Mouse (Mus musculus): ENCODE measurements around the gene Ndufa4l2.

Gene Ndufa4l2

GRCm38 (mm10) chr10:127509837-127510701, 4.7 kb upstream of the Ndufa4l2 start:
- no peak for DNase-seq

DNA sequence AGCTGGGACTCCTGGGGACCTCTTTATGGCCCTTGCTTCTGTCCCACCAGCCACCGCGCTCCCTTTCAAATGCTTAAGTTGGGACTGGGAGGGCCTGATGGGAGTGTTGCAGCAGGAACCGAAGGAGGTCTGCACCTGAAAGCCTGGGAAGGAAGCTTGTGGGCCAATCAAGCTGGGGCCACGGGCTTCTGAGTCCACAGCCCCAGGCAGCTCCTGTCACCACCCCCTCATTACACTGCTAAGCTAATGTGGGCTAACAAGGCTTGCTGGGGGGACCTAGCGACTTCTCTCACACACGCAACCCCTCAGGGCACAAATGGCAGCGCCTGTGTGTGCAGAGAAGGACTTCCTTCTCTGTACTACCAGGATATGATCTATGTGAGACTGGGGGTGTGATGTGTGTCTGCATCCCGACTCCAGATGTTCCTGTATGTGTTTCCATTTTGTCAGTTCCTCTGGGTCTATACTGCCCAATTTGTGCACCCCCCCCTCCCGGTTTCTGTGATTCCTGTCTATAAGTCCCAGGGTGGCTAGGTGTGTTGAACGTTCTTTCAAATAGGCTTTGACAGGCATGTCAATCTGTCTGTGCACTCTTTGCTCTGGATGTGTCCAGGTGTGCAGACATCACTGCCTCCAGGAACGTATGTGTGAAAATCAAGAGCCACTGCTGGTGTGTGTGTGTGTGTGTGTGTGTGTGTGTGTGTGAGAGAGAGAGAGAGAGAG, 3.7 kb upstream of the Ndufa4l2 start:
- DNase-seq = no peak

DNA sequence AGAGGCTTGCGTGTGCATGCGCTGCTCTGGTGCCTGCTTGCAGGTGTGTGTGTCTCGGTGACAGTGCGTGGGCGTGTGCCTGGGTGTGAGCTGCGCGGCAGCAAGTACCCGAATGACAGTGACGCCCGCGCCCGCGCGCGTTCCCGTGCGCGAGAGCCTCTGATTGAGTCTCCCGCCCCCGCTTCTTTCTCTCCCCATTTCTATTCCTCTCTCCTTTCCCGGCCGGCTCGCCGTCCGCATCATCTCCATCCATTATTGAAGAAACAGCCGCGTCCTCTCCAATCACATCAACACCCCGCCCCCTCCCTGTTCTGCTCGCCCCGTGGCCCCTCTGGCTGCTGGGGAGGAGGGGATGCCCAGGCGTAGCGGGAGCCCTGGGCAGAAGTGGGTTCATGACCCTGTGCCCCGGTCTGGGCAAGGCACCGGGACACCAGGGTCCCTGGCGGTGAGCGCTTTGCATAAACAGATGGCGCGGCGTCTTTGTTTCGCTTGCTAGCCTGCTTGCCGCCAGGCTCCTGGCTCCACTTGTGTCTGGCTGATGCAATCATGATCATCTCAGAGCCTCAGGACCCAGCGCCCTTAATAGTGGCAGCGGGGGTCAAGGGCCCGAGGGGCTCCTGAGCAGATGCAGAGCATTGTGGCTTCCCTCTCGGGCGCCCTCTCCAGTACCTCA, 3.0 kb upstream of the Ndufa4l2 start:
- DNase-seq = peak; percentile 87

- DNase-seq = no peak
These were observed 2.5 kb upstream of the Ndufa4l2 start for GRCm38 (mm10) chr10:127512307-127512666.

DNA sequence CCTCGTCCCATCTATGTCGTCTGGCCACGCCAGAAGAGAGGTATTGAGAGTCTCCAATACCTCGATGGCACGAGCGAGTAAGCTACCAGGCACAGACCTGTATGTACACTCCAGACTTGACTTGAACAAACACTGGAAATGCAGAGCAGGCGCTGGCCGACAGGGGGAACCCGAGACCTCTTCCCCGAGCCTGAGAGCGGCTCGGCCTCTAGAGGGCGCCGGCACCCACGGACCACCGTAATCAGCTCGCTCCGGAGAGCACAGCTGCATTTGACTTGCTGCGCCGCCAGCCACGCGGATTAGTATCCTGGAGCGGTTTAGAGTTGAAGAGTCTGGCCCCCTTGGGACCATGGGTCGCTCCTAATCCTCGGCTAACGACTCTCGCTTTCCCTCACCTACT, 2.0 kb upstream of the Ndufa4l2 start:
- DNase-seq = peak; percentile 98

GRCm38 (mm10) chr10:127513501-127514091, 1.2 kb upstream of the Ndufa4l2 start:
- no peak for DNase-seq

DNA sequence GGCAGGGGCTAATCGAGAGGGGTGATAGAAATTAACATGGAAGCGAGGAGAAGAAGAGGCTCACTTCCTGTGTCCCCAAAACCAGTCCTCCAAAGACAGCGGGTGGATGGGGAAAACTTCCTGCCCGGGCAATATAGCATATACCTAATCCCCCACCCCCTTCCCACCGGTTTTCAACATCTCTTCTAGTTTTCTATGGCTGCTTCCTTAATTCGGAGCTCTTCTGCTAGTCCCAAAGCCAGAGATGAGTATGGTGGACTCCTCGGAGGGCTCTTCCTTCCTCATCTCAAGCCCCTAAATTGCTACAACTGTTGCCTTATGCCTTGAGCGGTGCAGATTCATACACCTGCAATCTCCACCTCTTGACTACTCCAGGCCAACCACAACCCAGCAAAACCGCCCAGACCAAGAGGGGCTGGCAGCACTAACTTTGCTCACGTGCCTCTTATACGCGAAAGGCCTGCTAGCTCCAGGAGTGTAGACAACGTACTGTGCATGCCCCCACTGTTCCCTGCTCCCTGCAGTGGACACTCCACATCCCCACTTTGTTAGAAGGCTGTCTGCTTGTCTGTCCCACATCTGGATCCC, 562 bp upstream of the Ndufa4l2 start:
- no peak for DNase-seq

DNA sequence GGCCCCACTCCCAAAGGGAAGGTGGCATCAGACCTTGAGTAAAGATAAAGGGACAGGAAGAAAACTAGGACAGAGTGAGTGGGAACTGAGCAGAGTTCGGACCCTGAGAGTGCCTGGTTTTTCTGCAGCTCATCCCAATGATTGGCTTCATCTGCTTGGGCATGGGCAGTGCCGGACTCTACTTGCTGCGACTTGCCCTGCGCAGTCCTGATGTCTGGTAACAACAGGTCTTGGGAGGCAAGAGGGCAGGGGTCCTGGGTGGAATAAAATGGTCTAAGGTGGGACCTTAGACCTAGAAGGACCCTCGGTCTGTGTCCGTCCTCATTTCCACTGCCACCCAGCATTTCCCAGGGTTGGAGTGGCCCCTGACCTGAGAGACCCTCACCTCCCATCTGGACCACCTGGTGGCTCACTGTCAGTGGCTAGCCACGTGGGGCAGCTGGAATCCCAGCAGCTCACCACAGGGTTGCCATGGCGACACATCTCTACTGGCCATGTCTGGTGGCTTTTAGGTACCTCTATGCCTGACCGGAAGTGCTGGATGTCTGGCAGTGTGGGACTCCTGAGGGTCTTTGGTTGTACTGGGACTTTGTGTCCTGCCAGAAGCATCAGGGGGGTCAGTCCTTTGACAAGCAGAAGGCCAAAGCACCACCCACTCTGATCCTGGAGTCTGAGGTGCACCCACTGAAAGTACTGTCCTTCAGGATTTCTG, 660 bp downstream of the Ndufa4l2 start:
- no peak for DNase-seq

- no peak for DNase-seq
These were observed 1.3 kb downstream of the Ndufa4l2 start for GRCm38 (mm10) chr10:127515983-127516459.

DNA sequence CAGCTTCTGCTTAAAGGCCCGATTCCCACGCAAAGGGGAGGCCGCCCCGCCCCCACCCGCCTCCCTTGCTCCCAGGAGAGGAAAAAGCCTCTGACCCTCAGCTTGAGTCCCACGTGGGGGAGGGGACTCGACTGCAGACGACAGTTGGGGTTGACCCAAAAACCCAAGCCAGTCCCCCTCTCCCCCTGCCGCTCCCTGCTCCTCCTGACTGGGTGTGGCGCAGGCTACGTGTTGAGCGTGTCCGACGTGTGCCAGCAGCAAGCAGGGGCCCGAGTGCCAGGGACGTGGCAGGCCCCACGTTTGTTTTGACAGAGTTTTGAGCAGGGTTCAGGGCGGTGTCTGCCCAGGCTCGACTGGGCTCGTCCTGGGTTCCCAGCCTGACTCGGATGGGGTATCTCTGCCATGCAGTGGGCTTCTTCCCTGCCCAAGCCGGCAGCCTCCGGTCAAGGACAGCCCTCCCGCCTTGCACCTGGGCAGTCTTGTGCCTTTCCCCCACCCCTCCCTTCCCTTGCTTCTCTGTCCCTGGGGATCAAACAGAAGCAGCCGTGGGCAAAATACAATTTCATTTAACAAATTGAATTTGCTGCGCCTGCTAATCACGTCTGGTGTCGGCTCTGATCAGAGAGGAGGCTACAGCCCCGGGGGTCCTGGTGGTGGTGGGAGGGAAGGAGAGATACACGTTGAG, 2.0 kb downstream of the Ndufa4l2 start:
- no peak for DNase-seq

- no peak for DNase-seq
These were observed 3.2 kb downstream of the Ndufa4l2 start for GRCm38 (mm10) chr10:127517941-127518340.

DNA sequence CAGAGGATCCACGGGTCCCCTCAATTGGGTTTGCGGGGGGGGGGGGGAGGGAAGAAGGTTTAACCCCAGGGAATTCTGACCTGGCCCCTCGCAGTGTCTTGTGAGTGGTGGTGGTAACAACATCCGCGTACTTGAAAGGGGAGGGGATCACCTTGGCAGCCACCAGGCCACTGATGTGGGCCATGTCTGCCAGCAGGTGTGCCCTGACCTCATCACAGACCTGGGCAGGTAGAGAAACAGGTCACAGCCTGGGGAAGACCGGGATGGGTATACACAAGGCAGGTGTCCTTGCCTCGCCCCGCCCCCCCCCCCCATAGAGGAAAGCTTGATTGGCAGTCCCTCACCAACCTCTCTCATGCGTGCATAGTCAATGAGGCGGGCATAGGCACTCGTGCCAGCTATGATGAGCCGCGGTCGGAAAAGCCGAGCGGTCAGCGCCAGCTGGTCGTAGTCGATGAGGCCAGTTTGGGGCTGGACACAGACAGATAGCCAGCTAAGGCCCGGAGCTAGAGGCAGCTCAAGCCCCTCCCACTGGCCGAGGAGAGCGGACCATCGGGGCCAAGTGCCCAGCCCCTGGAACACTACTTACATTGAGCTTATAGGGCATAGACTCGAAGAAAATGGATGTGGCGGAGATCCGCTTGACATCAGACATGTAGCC, 4.4 kb downstream of the Ndufa4l2 start:
- DNase-seq = no peak

DNA sequence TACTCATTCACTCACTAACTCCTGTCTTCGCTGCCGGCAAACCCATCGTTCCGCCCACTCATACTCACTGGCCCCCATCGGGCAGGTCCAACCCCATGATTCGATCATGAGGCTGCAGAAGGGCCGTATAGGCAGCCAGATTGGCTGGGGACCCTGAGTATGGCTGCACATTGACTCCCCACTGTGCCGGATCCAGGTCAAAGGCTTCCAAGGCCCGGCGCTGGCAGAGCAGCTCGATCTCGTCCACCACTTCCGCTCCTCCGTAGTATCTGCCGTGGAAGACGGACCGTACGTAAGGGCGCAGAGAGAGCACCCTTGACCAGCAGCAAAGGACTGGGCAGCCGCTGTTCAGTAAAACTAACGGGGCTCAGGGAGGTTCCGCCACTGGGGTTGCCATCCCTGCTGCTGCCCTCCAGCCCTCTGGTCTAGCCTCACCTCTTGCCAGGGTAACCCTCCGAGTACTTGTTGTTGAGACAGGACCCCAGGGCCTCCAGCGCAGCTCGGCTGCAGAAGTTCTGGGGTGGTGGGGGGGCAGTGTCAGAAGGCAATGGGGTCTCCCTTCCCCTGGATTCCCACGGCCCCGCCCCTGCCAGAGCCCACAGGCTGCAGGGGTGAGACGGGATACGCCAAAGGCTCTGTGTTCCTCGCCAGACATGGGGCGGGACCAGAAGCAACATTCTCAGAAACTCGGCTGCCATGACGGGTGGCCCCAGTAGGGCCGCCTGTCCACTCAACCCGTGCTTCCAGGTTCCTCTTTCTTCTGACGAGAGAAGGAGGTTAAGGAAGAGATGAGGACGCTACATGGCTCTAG, 5.3 kb downstream of the Ndufa4l2 start:
- no peak for DNase-seq

- no peak for DNase-seq
These were observed 6.1 kb downstream of the Ndufa4l2 start for GRCm38 (mm10) chr10:127520714-127521357.

DNA sequence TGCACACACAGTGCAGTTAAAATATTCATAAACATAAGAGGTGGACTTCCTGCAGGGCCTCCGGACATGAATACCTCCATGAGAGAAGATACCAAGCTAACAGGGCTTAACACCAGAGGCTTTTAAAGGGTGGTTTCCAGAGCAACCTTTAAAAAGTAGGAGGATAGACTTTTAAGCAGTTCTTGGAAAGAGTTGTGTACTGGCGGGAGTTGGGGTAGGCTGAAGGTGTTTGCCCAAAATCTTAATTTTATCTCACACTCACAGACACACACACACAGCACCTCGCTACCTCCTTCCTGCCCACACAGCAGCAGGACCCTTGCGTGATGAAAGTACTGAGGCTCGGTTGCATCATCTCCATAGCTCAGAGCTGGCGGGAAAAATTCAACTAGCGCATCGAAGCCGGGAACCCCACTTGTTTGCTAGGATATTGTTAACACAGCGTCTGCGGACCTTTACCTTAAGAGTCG, 6.9 kb downstream of the Ndufa4l2 start:
- no peak for DNase-seq

GRCm38 (mm10) chr10:127522088-127522581, 7.4 kb downstream of the Ndufa4l2 start, which contains the start of gene Shmt2:
Shmt2 (minus strand) TSS chr10:127522444.
- DNase-seq = peak; percentile 89

- no peak for DNase-seq
These were observed 10.0 kb downstream of the Ndufa4l2 start for GRCm38 (mm10) chr10:127524646-127525255.

- no peak for DNase-seq
These were observed 11.3 kb downstream of the Ndufa4l2 start for GRCm38 (mm10) chr10:127526048-127526447.

GRCm38 (mm10) chr10:127526681-127527080, 11.9 kb downstream of the Ndufa4l2 start:
- peak; percentile 56 for DNase-seq

Data from right cerebral cortex, postnatal 4 days (tissue).